ENCODE assay signal across 9 mouse cellular contexts in the genomic region with DNA sequence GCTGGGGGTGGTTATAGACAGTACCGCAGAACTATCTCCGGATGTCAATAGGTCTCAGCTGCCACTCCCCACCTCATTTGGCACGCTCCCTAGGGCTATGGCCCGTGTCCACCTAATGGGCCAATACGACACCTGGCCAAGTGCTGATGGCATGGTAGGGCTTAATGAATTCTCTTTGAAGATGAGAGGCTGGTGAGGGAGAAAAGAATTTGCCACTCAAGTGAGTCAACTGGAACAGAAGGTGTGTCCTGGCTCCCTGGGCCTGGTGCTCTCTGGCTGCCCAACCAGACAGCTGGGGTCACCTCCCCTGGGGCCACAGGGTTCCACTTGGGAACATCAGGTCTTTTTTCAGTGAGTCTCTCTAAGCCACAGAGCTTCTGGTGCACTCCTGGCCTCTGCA.
DNase-seq lines count a peak whose midpoint lies in the region; ATAC-seq and TF ChIP-seq lines count a peak whose summit lies in the region.
"Had no signal": no experiment of that assay in that cellular context is flagged by ENCODE, and none has a peak within 500 bp of the region (broad histone marks: within the 10 kb centered on the region; RNA-seq: fewer than 3 reads in every experiment).

No protein-coding gene starts in this region.

- in situ Hi-C loops in Patski (cut with MboI; ENCODE audit: low pct_unique_long_range_greater_than_20kb) = no loop called here

- CTCF ChIA-PET in Patski (lab: Charles Lee) = no interaction called here

- H3K27me3 ChIP-seq in Patski = no peaks in the 10 kb centered on the region

- ATAC-seq in Patski = peak; percentile 29
- no peak for ATAC-seq in frontal cortex, adult (ENCODE audit: low TSS enrichment)

- POLR2A ChIA-PET in Patski (lab: Charles Lee) = no interaction called here

- intact Hi-C loops in heart, postnatal 10 days (cut with DNase I) = no loop called here

- peak; percentile 91 for DNase-seq in A20 (ENCODE audit: low read depth, low spot score)
- no peak for DNase-seq in Patski (ENCODE audit: low read depth, low spot score)
- peak; percentile 68 for DNase-seq in gastrocnemius, postnatal 25 days
- peak; percentile 22 to 67 for DNase-seq in kidney, postnatal 36 days
- no peak for DNase-seq in adrenal gland, adult 18-20 months (ENCODE audit: low spot score in 2 of 2)
- no peak for DNase-seq in heart, postnatal 10 days
- DNase-seq: heart, adult 11 months; heart, postnatal 4 days had no signal

- no peak for TF ChIP-seq CTCF in Patski (IDR thresholded peaks at IDR 0.05)

Comparison
In these comparisons a context has a peak if more than half of its experiments do, and no peak if none do; other contexts are left out.
1. DNase-seq: peak in A20 (single experiment), gastrocnemius, postnatal 25 days (single experiment) and kidney, postnatal 36 days (2 of 2); none in Patski (single experiment), adrenal gland, adult 18-20 months (0 of 2) and heart, postnatal 10 days (0 of 2).